Mouse (Mus musculus) layer of hippocampus, postnatal 10 days (tissue): ENCODE data around the gene Tpx2. TPM values are rescaled to one million over a fixed set of nuclear protein-coding genes. Genes with fewer than 3 reads are reported as not detected.
A peak's percentile ranks its signal among the peaks of the same experiment; 100 is the strongest.

Experiments
- DNase-seq, 2 experiments: peaks; one replicate each; pipeline ENCODE4 v3.0.0; 2021; ENCODE audit warnings: low spot score in 2 of 2
- total RNA-seq, 2 experiments: library from RNA; stranded (reverse); gene quantifications; 2 replicates each; pipeline ENCODE4 v1.2.3; 2021

Tpx2 gene
- total RNA-seq, 2 experiments from 2014 or later, result 5.9 to 6.6 TPM

- DNase-seq, result no peak
Measured at GRCm38 (mm10) chr2:152913471-152913870, 65.7 kb downstream of the Tpx2 start.

GRCm38 (mm10) chr2:152914310-152915120, 66.8 kb downstream of the Tpx2 start:
- peak; percentile 94 for DNase-seq

- DNase-seq, result no peak
Measured at GRCm38 (mm10) chr2:152915453-152915852, 67.7 kb downstream of the Tpx2 start.

- no peak for DNase-seq
Measured at GRCm38 (mm10) chr2:152916111-152916510, 68.3 kb downstream of the Tpx2 start.

- no peak for DNase-seq
Measured at GRCm38 (mm10) chr2:152917671-152918070, 69.9 kb downstream of the Tpx2 start.

GRCm38 (mm10) chr2:152922376-152922775, 74.6 kb downstream of the Tpx2 start:
- DNase-seq, result no peak

- DNase-seq, result no peak
Measured at GRCm38 (mm10) chr2:152923621-152924020, 75.9 kb downstream of the Tpx2 start.

- DNase-seq, result no peak
Measured at GRCm38 (mm10) chr2:152924128-152924527, 76.4 kb downstream of the Tpx2 start.

GRCm38 (mm10) chr2:152924543-152924942, 76.8 kb downstream of the Tpx2 start:
- DNase-seq, result no peak

- DNase-seq, result no peak
Measured at GRCm38 (mm10) chr2:152925189-152925872, 77.6 kb downstream of the Tpx2 start.

- DNase-seq, result no peak
Measured at GRCm38 (mm10) chr2:152926896-152927295, 79.1 kb downstream of the Tpx2 start.

- DNase-seq, result no peak
Measured at GRCm38 (mm10) chr2:152927371-152927770, 79.6 kb downstream of the Tpx2 start.

- no peak for DNase-seq
Measured at GRCm38 (mm10) chr2:152928219-152928987, 80.6 kb downstream of the Tpx2 start.

- no peak for DNase-seq
Measured at GRCm38 (mm10) chr2:152928988-152929370, 81.2 kb downstream of the Tpx2 start.

GRCm38 (mm10) chr2:152930276-152930675, 82.5 kb downstream of the Tpx2 start:
- DNase-seq, result no peak

- no peak for DNase-seq
Measured at GRCm38 (mm10) chr2:152931456-152932160, 83.8 kb downstream of the Tpx2 start.

- no peak for DNase-seq
Measured at GRCm38 (mm10) chr2:152933048-152933447, 85.3 kb downstream of the Tpx2 start, which contains the start of gene Foxs1. Gene Foxs1 (minus strand): TSS chr2:152933208.

- DNase-seq, result peak in 1 of 2 experiments; percentile 57
Measured at GRCm38 (mm10) chr2:152933614-152934013, 85.8 kb downstream of the Tpx2 start.

- peak; percentile 69 to 73 for DNase-seq
Measured at GRCm38 (mm10) chr2:152939846-152940245, 92.1 kb downstream of the Tpx2 start.

GRCm38 (mm10) chr2:152941106-152941505, 93.3 kb downstream of the Tpx2 start:
- no peak for DNase-seq

- DNase-seq, result no peak
Measured at GRCm38 (mm10) chr2:152941776-152942175, 94.0 kb downstream of the Tpx2 start.
